Mouse (Mus musculus) hindbrain, postnatal 0 days (tissue): ENCODE measurements around the gene Eno2. TPM values are rescaled to one million over a fixed set of nuclear protein-coding genes. Genes with fewer than 3 reads are reported as not detected.
A peak's percentile ranks its signal among the peaks of the same experiment; 100 is the strongest.

Experiments
- ATAC-seq: fragments of 200-750 bp; cut with Nextera tagmentation; 2 replicates; pipeline ENCODE4 v1.8.0; 2017; ENCODE audit warnings: mild to moderate bottlenecking, moderate TSS enrichment, moderate library complexity
- DNase-seq: peaks from one replicate; pipeline ENCODE4 v3.0.0-alpha.2; 2015; ENCODE audit warnings: low spot score
- H3K27ac ChIP-seq: fragments of 300-500 bp; sonication (generic); 2 replicates; pipeline ENCODE4 v1.5.1; 2014; ENCODE audit warnings: mild to moderate bottlenecking
- H3K27me3 ChIP-seq: fragments of 300-500 bp; sonication (generic); 2 replicates; pipeline ENCODE4 v1.6.1; 2014; ENCODE audit warnings: low read length, mixed read lengths; ENCODE audit not compliant: insufficient read depth
- H3K36me3 ChIP-seq: fragments of 300-500 bp; sonication (generic); 2 replicates; pipeline ENCODE4 v1.6.1; 2014; ENCODE audit warnings: low read length, mixed read lengths; ENCODE audit not compliant: insufficient read depth
- H3K4me1 ChIP-seq: fragments of 300-500 bp; sonication (generic); 2 replicates; pipeline ENCODE4 v1.6.1; 2014; ENCODE audit warnings: antibody characterized with exemption, low read length, mixed read lengths; ENCODE audit not compliant: insufficient read depth
- H3K4me2 ChIP-seq: fragments of 300-500 bp; sonication (generic); 2 replicates; pipeline ENCODE4 v1.6.1; 2014; ENCODE audit warnings: low read depth, mild to moderate bottlenecking, low read length, moderate library complexity, mixed read lengths
- H3K4me3 ChIP-seq: fragments of 300-500 bp; sonication (generic); 2 replicates; pipeline ENCODE4 v1.5.1; 2014; ENCODE audit warnings: low read length
- H3K9ac ChIP-seq: fragments of 300-500 bp; sonication (generic); replicated peaks from 2 replicates; pipeline ENCODE4 v1.6.1; 2014; ENCODE audit warnings: mild to moderate bottlenecking, low read length, moderate library complexity, mixed read lengths
- H3K9me3 ChIP-seq: fragments of 300-500 bp; sonication (generic); 2 replicates; pipeline ENCODE4 v1.6.1; 2016; ENCODE audit warnings: low read length, mixed read lengths
- CTCF ChIP-seq: IDR thresholded peaks from 2 replicates; pipeline ENCODE4 v1.5.1; 2016; ENCODE audit warnings: antibody characterized with exemption, control low read depth, low read depth
- WGBS: fragments of 180-500 bp; shearing (Covaris S2); extraction: QIAGEN DNeasy Blood & Tissue Kit; methylation state at CpG from one replicate; pipeline ENCODE4 v1.1.7; 2014; 5-methylcytosine and 5-hydroxymethylcytosine counted together
- microRNA counts: library from miRNA; unstranded; fragments of <30 nt; microRNA quantifications from one replicate; lab custom pipeline; 2015
- microRNA-seq, 2 experiments: library from miRNA; unstranded; fragments of <30 nt; microRNA quantifications; one replicate each; pipeline ENCODE4; 2016
- polyA plus RNA-seq: library from polyadenylated mRNA; unstranded; fragments of >200 nt; fragmentation: Nextera tagmentation; extraction: Ambion mirVana; gene quantifications from 2 replicates; pipeline ENCODE4 v1.2.1, GENCODE M21; 2015
- total RNA-seq: library from RNA; depleted of rRNA; stranded (reverse); fragments of >200 nt; gene quantifications from 2 replicates; pipeline ENCODE4 v1.2.3, GENCODE M21; 2014; rRNA removed

Gene Eno2
- total and polyA plus RNA-seq, 2 experiments from 2014 or later, result 213 to 357 TPM

- ATAC-seq (no peak), DNase-seq (no peak)
- Histone ChIP-seq H3K9me3 (no peaks in the 10 kb centered on the region), H3K36me3 (peaks cover 27% of the 10 kb centered on the region; the same call in 1 of the 2 replicates), H3K4me3 (peak overlapping the region; percentile 99), H3K4me1 (peaks cover 27% of the 10 kb centered on the region), H3K27ac (peak overlapping the region; percentile 89), H3K9ac (peak overlapping the region; percentile 97), H3K4me2 (peak overlapping the region; percentile 93), H3K27me3 (no peaks in the 10 kb centered on the region)
- 23% methylated on average over 11 of the region's 11 CpGs for WGBS
- TF ChIP-seq CTCF, result no peak; the same call in 1 of the 2 replicates
Measured at GRCm38 (mm10) chr6:124712918-124713317, 56.6 kb downstream of the Eno2 start.

GRCm38 (mm10) chr6:124711824-124712782 is 57.4 kb downstream of the Eno2 start, which contains the start of the genes Emg1 and Phb2:
Emg1 (minus strand) TSS chr6:124712178.
Phb2 (plus strand) TSS chr6:124712336.
- DNase-seq (peak; percentile 99), ATAC-seq (peak; percentile 98)

More at GRCm38 (mm10) chr6:124711824-124712782, 57.4 kb downstream of the Eno2 start, which contains the start of the genes Emg1 and Phb2:
- Histone ChIP-seq H3K27me3 (no peaks in the 10 kb centered on the region), H3K9me3 (no peaks in the 10 kb centered on the region), H3K27ac (peak within 1 kb of the TSS; percentile 89), H3K4me1 (peaks cover 27% of the 10 kb centered on the region), H3K9ac (peak within 1 kb of the TSS; percentile 97), H3K4me3 (peak within 1 kb of the TSS; percentile 99), H3K4me2 (peak within 1 kb of the TSS; percentile 93), H3K36me3 (peaks cover 25% of the 10 kb centered on the region; the same call in 1 of the 2 replicates)
- 2% methylated on average over 72 of the region's 76 CpGs for WGBS
- peak; percentile 20; the same call in 1 of the 2 replicates for TF ChIP-seq CTCF

MicroRNAs encoded within 50 kb of the gene (microRNA counts, 519-probe panel; counts per million panel counts)
- microRNA mmu-miR-141 (lab: Ali Mortazavi, UCI), result not detected
- not detected for microRNA mmu-miR-200c (lab: Ali Mortazavi, UCI)

Small RNAs within 50 kb of the gene (microRNA-seq; reads per million reads assigned to microRNA genes)
- gene Mir141, result 4.3 to 5.1 reads per million in 2 experiments
- 23.1 to 26.5 reads per million in 2 experiments for gene Mir200c

Other genes with a start within 250 kb of the Eno2 start
- gene C1s1, start 227.3 kb downstream of the Eno2 start, total RNA-seq, result 0.89 and 4.7 TPM in 2 replicates
- 0.49 and 1.2 TPM in 2 replicates for gene C1s1, start 227.3 kb downstream of the Eno2 start, polyA plus RNA-seq
- gene C1rb, start 199.4 kb downstream of the Eno2 start, total RNA-seq, result not detected in 2 replicates
- gene C1rb, start 199.4 kb downstream of the Eno2 start, polyA plus RNA-seq, result 0.09 TPM in 1 of 2 replicates, not detected in the other
- not detected in 2 replicates for gene C1s2, start 133.6 kb downstream of the Eno2 start, total RNA-seq
- 0.13 and 0.18 TPM in 2 replicates for gene C1s2, start 133.6 kb downstream of the Eno2 start, polyA plus RNA-seq
- 32.0 and 48.5 TPM in 2 replicates for gene Lpcat3, start 106.6 kb downstream of the Eno2 start, total RNA-seq
- 49.5 and 53.3 TPM in 2 replicates for gene Lpcat3, start 106.6 kb downstream of the Eno2 start, polyA plus RNA-seq
- 75.8 and 102 TPM in 2 replicates for gene Emg1, start 57.5 kb downstream of the Eno2 start, total RNA-seq
- 100 and 102 TPM in 2 replicates for gene Emg1, start 57.5 kb downstream of the Eno2 start, polyA plus RNA-seq
- 218 and 223 TPM in 2 replicates for gene Phb2, start 57.3 kb downstream of the Eno2 start, total RNA-seq
- gene Phb2, start 57.3 kb downstream of the Eno2 start, polyA plus RNA-seq, result 267 and 270 TPM in 2 replicates
- 3.8 and 3.9 TPM in 2 replicates for gene Ptpn6, start 31.0 kb downstream of the Eno2 start, total RNA-seq
- 4.3 and 4.8 TPM in 2 replicates for gene Ptpn6, start 31.0 kb downstream of the Eno2 start, polyA plus RNA-seq
- 212 and 236 TPM in 2 replicates for gene Grcc10, start 28.3 kb downstream of the Eno2 start, total RNA-seq
- gene Grcc10, start 28.3 kb downstream of the Eno2 start, polyA plus RNA-seq, result 643 and 649 TPM in 2 replicates
- 0.26 TPM in 1 of 2 replicates, not detected in the other for gene Gm45234, start 13.7 kb downstream of the Eno2 start, total RNA-seq
- gene Gm45234, start 13.7 kb downstream of the Eno2 start, polyA plus RNA-seq, result not detected in 2 replicates
- 19.1 and 23.7 TPM in 2 replicates for gene Atn1, start 13.1 kb downstream of the Eno2 start, total RNA-seq
- 19.9 and 21.3 TPM in 2 replicates for gene Atn1, start 13.1 kb downstream of the Eno2 start, polyA plus RNA-seq
- gene Lrrc23, start 10.1 kb upstream of the Eno2 start, total RNA-seq, result 6.7 and 9.2 TPM in 2 replicates
- gene Lrrc23, start 10.1 kb upstream of the Eno2 start, polyA plus RNA-seq, result 5.4 and 8.7 TPM in 2 replicates
- 7.3 and 8.7 TPM in 2 replicates for gene Spsb2, start 39.0 kb upstream of the Eno2 start, total RNA-seq
- gene Spsb2, start 39.0 kb upstream of the Eno2 start, polyA plus RNA-seq, result 9.6 and 9.8 TPM in 2 replicates
- 506 and 525 TPM in 2 replicates for gene Tpi1, start 44.6 kb upstream of the Eno2 start, total RNA-seq
- 515 and 534 TPM in 2 replicates for gene Tpi1, start 44.6 kb upstream of the Eno2 start, polyA plus RNA-seq
- gene Usp5, start 59.8 kb upstream of the Eno2 start, total RNA-seq, result 222 and 233 TPM in 2 replicates
- gene Usp5, start 59.8 kb upstream of the Eno2 start, polyA plus RNA-seq, result 182 and 189 TPM in 2 replicates
- 34.7 and 39.9 TPM in 2 replicates for gene Cdca3, start 59.9 kb upstream of the Eno2 start, total RNA-seq
- gene Cdca3, start 59.9 kb upstream of the Eno2 start, polyA plus RNA-seq, result 40.9 and 47.3 TPM in 2 replicates
- 0.68 and 0.72 TPM in 2 replicates for gene Gnb3, start 70.6 kb upstream of the Eno2 start, total RNA-seq
- gene Gnb3, start 70.6 kb upstream of the Eno2 start, polyA plus RNA-seq, result 1.6 and 2.2 TPM in 2 replicates
- 71.3 and 79.5 TPM in 2 replicates for gene P3h3, start 88.1 kb upstream of the Eno2 start, total RNA-seq
- gene P3h3, start 88.1 kb upstream of the Eno2 start, polyA plus RNA-seq, result 11.3 and 12.0 TPM in 2 replicates
- gene Gpr162, start 94.3 kb upstream of the Eno2 start, total RNA-seq, result 193 and 194 TPM in 2 replicates
- 30.1 and 31.9 TPM in 2 replicates for gene Gpr162, start 94.3 kb upstream of the Eno2 start, polyA plus RNA-seq
- 0.05 TPM in 1 of 2 replicates, not detected in the other for gene Cd4, start 118.5 kb upstream of the Eno2 start, total RNA-seq
- 0.13 and 0.18 TPM in 2 replicates for gene Cd4, start 118.5 kb upstream of the Eno2 start, polyA plus RNA-seq
- gene Lag3, start 142.0 kb upstream of the Eno2 start, total RNA-seq, result 1.8 and 2.2 TPM in 2 replicates
- gene Lag3, start 142.0 kb upstream of the Eno2 start, polyA plus RNA-seq, result 3.3 and 3.6 TPM in 2 replicates
- 913 and 1,024 TPM in 2 replicates for gene Ptms, start 150.4 kb upstream of the Eno2 start, total RNA-seq
- 767 and 773 TPM in 2 replicates for gene Ptms, start 150.4 kb upstream of the Eno2 start, polyA plus RNA-seq
- gene Mlf2, start 161.7 kb upstream of the Eno2 start, total RNA-seq, result 639 and 964 TPM in 2 replicates
- gene Mlf2, start 161.7 kb upstream of the Eno2 start, polyA plus RNA-seq, result 618 and 628 TPM in 2 replicates
- gene Cops7a, start 195.9 kb upstream of the Eno2 start, total RNA-seq, result 113 and 146 TPM in 2 replicates
- gene Cops7a, start 195.9 kb upstream of the Eno2 start, polyA plus RNA-seq, result 97.1 and 101 TPM in 2 replicates
- 24.1 and 32.9 TPM in 2 replicates for gene Pianp, start 227.0 kb upstream of the Eno2 start, total RNA-seq
- 58.9 and 65.4 TPM in 2 replicates for gene Pianp, start 227.0 kb upstream of the Eno2 start, polyA plus RNA-seq
- gene Zfp384, start 239.5 kb upstream of the Eno2 start, total RNA-seq, result 37.3 and 38.6 TPM in 2 replicates
- 10.3 and 11.6 TPM in 2 replicates for gene Zfp384, start 239.5 kb upstream of the Eno2 start, polyA plus RNA-seq